Mouse (Mus musculus) stomach, postnatal 0 days (tissue): ENCODE results near the gene Iffo2. TPM values are rescaled to one million over a fixed set of nuclear protein-coding genes. Genes with fewer than 3 reads are reported as not detected.

Experiments used
- ATAC-seq: fragments of 200-750 bp; cut with Nextera tagmentation; 2 replicates; pipeline ENCODE4 v1.8.0; 2017; ENCODE audit not compliant: low FRiP score, low TSS enrichment
- DNase-seq: peaks from one replicate; pipeline ENCODE4 v3.0.0-alpha.2; 2016; ENCODE audit warnings: low spot score
- H3K27ac ChIP-seq: fragments of 300-500 bp; sonication (generic); replicated peaks from 2 replicates; pipeline ENCODE4 v1.5.1; 2014; ENCODE audit warnings: mild to moderate bottlenecking, control low read depth
- H3K27me3 ChIP-seq: fragments of 300-500 bp; sonication (generic); 2 replicates; pipeline ENCODE4 v1.6.1; 2014; ENCODE audit warnings: low read length; ENCODE audit not compliant: control insufficient read depth, insufficient read depth
- H3K36me3 ChIP-seq: fragments of 300-500 bp; sonication (generic); 2 replicates; pipeline ENCODE4 v1.6.1; 2014; ENCODE audit warnings: low read length, mixed read lengths; ENCODE audit not compliant: control insufficient read depth, insufficient read depth
- H3K4me1 ChIP-seq: fragments of 300-500 bp; sonication (generic); replicated peaks from 2 replicates; pipeline ENCODE4 v1.6.1; 2014; ENCODE audit warnings: antibody characterized with exemption; ENCODE audit not compliant: control insufficient read depth, insufficient read depth
- H3K4me2 ChIP-seq: fragments of 300-500 bp; sonication (generic); replicated peaks from 2 replicates; pipeline ENCODE4 v1.6.1; 2014; ENCODE audit warnings: low read depth, mild to moderate bottlenecking, control low read depth, moderate library complexity
- H3K4me3 ChIP-seq: fragments of 300-500 bp; sonication (generic); 2 replicates; pipeline ENCODE4 v1.5.1; 2014; ENCODE audit warnings: low read depth, low read length, control low read depth
- H3K9ac ChIP-seq: fragments of 300-500 bp; sonication (generic); 2 replicates; pipeline ENCODE4 v1.6.1; 2014; ENCODE audit warnings: mild to moderate bottlenecking, low read length, control low read depth, mixed read lengths
- H3K9me3 ChIP-seq: fragments of 300-500 bp; sonication (generic); 2 replicates; pipeline ENCODE4 v1.6.1; 2016; ENCODE audit warnings: low read length; ENCODE audit not compliant: control insufficient read depth
- CTCF ChIP-seq: IDR thresholded peaks from 2 replicates; pipeline ENCODE4 v1.5.1; 2016; ENCODE audit warnings: antibody characterized with exemption, low read depth, mild to moderate bottlenecking, moderate library complexity
- EP300 ChIP-seq: optimal IDR thresholded peaks from 2 replicates; pipeline ENCODE3; 2016; ENCODE audit warnings: antibody characterized with exemption
- WGBS: fragments of 180-500 bp; shearing (Covaris S2); extraction: QIAGEN DNeasy Blood & Tissue Kit; methylation state at CpG from one replicate; pipeline ENCODE4 v1.1.7; 2014; 5-methylcytosine and 5-hydroxymethylcytosine counted together
- polyA plus RNA-seq: library from polyadenylated mRNA; unstranded; fragments of >200 nt; fragmentation: Nextera tagmentation; extraction: Ambion mirVana; gene quantifications from 2 replicates; pipeline ENCODE4 v1.2.1, GENCODE M21; 2015

The Iffo2 gene
- polyA plus RNA-seq, 1 experiment from 2014 or later: 4.0 TPM

DNA sequence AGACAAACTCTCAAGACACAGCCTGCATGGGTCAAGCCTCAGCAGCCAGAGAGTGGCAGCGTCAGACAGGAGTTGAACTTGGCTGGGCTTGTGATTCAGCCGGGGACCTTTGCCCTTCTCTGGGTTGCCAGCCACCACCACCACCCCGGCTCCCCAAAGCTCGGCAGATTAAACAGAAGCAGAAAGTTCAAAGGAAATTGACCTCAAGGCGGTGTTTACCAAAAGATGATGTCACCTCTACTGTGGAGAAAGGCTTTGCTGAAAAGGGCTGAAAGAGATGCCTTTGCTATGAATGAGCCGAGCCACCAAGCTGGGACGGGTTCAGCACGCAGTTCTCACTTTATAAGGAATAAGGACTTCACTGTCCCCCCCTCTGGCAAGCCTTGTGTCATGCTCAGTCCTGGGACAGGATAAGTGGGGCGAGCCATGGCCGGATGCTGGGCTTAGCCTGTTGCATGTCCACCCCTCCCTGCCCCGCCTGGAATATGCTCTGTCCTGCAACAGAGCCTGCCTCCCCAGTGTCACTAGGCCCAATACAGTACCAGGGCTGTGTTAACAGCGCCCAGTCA, 4.9 kb downstream of the Iffo2 start:
- Histone ChIP-seq H3K27ac (peak overlapping the region; percentile 85), H3K4me2 (no peak overlapping the region), H3K36me3 (no peaks in the 10 kb centered on the region), H3K4me1 (peaks cover 5% of the 10 kb centered on the region; the same call in 1 of the 2 replicates), H3K4me3 (no peak overlapping the region), H3K9ac (peak overlapping the region; percentile 14; the same call in 1 of the 2 replicates), H3K9me3 (no peaks in the 10 kb centered on the region), H3K27me3 (no peaks in the 10 kb centered on the region)
- 14% methylated on average over 12 of the region's 12 CpGs for WGBS
- ATAC-seq (peak; percentile 87), DNase-seq (peak; percentile 82)
- TF ChIP-seq CTCF (peak; percentile 47), EP300 (no peak)

DNA sequence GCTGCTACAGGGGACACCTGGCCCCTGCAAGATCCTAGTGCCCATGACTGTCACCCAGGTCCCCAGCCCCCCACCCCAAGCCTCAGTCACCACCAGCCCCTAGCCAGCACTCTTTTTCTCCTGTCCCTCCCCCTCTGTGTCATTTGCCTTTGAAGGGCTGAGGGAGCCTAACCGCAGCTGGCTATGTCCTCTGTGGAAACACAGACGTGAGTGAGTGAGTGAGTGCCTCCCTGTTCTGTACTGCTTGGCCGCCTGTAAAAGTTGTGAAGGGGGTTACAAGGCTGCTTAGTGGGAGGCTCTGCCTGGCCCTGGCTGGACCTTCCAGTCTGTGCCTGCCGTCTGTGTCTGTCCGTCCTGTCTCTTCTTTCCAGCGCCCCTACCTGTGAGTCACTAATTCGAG, 5.4 kb downstream of the Iffo2 start:
- peak overlapping the region; percentile 85 for H3K27ac ChIP-seq
- no peak for DNase-seq
- 52% methylated on average over 7 of the region's 7 CpGs for WGBS
- H3K4me3 ChIP-seq: no peak overlapping the region
- ATAC-seq: peak; percentile 43
- H3K9ac ChIP-seq: peak overlapping the region; percentile 14; the same call in 1 of the 2 replicates
- H3K4me1 ChIP-seq: peaks cover 5% of the 10 kb centered on the region; the same call in 1 of the 2 replicates
- TF ChIP-seq EP300: no peak
- no peak for TF ChIP-seq CTCF
- no peaks in the 10 kb centered on the region for H3K9me3 ChIP-seq
- no peaks in the 10 kb centered on the region for H3K36me3 ChIP-seq
- no peak overlapping the region for H3K4me2 ChIP-seq
- H3K27me3 ChIP-seq: no peaks in the 10 kb centered on the region

DNA sequence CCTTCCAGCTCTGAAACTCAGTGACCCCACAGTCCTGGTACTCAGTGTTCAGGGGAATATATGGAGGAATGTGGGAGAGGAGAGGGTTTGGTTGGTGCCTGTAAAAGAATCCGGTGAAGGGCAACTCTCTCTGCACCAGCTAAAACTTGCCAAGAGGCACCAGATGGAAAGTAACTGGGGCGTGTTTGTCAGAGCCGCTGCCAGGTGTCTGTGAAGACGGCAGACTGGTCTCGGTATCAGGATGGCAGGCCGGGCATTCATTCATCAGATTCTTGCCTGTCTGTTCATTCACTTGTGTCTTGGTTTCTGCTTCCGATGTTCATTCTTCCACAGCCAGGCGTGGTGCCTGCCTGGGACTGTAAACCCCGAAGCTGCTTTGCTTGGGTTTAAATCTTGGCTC, 6.4 kb downstream of the Iffo2 start:
- no peak overlapping the region for H3K9ac ChIP-seq
- no peaks in the 10 kb centered on the region for H3K9me3 ChIP-seq
- H3K4me3 ChIP-seq: no peak overlapping the region
- H3K27me3 ChIP-seq: no peaks in the 10 kb centered on the region
- H3K4me1 ChIP-seq: peaks cover 5% of the 10 kb centered on the region; the same call in 1 of the 2 replicates
- no peaks in the 10 kb centered on the region for H3K36me3 ChIP-seq
- H3K27ac ChIP-seq: no peak overlapping the region
- no peak for ATAC-seq
- H3K4me2 ChIP-seq: no peak overlapping the region
- WGBS: 64% methylated on average over 9 of the region's 9 CpGs
- DNase-seq: no peak
- no peak for TF ChIP-seq EP300
- TF ChIP-seq CTCF: no peak

DNA sequence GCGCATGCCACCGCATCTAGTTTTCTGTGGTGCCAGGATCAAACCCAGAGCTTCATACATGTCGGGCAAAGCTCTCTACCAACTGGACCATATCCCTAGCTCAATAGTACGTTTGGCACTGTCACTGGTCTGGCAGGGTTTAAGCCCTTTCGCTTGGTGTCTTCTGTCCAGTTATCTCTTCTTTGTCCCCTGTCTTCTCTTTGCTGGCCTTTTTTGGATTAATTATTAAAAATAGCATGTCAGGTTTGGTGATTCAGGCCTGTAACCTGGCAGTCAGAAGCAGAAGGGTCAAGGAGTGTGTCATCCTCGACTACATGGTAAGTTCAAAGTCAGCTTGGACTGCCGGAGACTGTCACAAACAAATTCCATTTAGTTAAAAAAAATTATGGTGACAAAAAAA, 10.4 kb downstream of the Iffo2 start:
- H3K36me3 ChIP-seq: no peaks in the 10 kb centered on the region
- H3K4me3 ChIP-seq: no peak overlapping the region
- peaks cover under 1% of the 10 kb centered on the region; the same call in 1 of the 2 replicates for H3K4me1 ChIP-seq
- no peak overlapping the region for H3K4me2 ChIP-seq
- WGBS: 87% methylated on average over 7 of the region's 7 CpGs
- ATAC-seq (no peak), DNase-seq (no peak)
- no peak overlapping the region for H3K27ac ChIP-seq
- no peaks in the 10 kb centered on the region for H3K27me3 ChIP-seq
- TF ChIP-seq EP300 (no peak), CTCF (no peak)
- no peaks in the 10 kb centered on the region for H3K9me3 ChIP-seq
- no peak overlapping the region for H3K9ac ChIP-seq

- no peak for ATAC-seq
- H3K4me3 ChIP-seq: no peak overlapping the region
- H3K4me1 ChIP-seq: no peaks in the 10 kb centered on the region
- 76% methylated on average over 6 of the region's 6 CpGs for WGBS
- H3K27ac ChIP-seq: no peak overlapping the region
- no peaks in the 10 kb centered on the region for H3K36me3 ChIP-seq
- H3K27me3 ChIP-seq: no peaks in the 10 kb centered on the region
- no peaks in the 10 kb centered on the region for H3K9me3 ChIP-seq
- DNase-seq: no peak
- H3K4me2 ChIP-seq: no peak overlapping the region
- TF ChIP-seq EP300: no peak
- TF ChIP-seq CTCF: no peak
- H3K9ac ChIP-seq: no peak overlapping the region
Observed at GRCm38 (mm10) chr4:139545791-139546190, 15.4 kb downstream of the Iffo2 start.

DNA sequence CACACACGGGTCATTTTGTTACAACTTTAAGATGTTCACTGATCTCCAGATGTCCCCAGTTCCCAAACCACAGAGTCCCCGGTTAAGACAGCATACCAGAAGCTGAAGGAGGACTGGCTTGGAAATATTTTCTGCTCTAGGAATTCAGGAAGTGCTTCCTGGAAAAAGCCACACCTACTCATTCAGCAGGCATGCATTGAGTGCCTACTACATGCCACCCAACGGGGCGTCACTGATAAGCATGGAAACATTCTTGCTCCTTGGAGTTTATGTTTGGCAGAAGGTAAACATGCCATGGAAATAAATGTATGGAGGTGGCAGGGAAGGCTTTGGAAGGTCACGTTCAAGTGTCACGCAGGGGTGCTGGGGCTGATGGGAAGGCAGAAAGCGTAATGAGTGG, 19.1 kb downstream of the Iffo2 start:
- H3K4me1 ChIP-seq: no peaks in the 10 kb centered on the region
- ATAC-seq (no peak), DNase-seq (no peak)
- H3K27ac ChIP-seq: no peak overlapping the region
- no peak overlapping the region for H3K4me2 ChIP-seq
- no peak for TF ChIP-seq CTCF
- no peak for TF ChIP-seq EP300
- WGBS: 50% methylated on average over 7 of the region's 7 CpGs
- no peaks in the 10 kb centered on the region for H3K36me3 ChIP-seq
- no peak overlapping the region for H3K9ac ChIP-seq
- no peaks in the 10 kb centered on the region for H3K9me3 ChIP-seq
- no peak overlapping the region for H3K4me3 ChIP-seq
- no peaks in the 10 kb centered on the region for H3K27me3 ChIP-seq
